Mouse (Mus musculus) E14TG2a.4 (cell line): ENCODE results near the gene Fst.

ENCODE experiments used
- CTCF ChIP-seq: conservative IDR thresholded peaks from 2 replicates; pipeline ENCODE4 v1.5.1; 2014; ENCODE audit warnings: low read length
- NANOG ChIP-seq: IDR thresholded peaks from 2 replicates; pipeline ENCODE4 v1.6.1; 2014; ENCODE audit warnings: borderline replicate concordance, low read length, mixed read lengths
- POU5F1 ChIP-seq: IDR thresholded peaks from 2 replicates; pipeline ENCODE4 v1.6.1; 2014; ENCODE audit warnings: low read length, borderline replicate concordance

DNA sequence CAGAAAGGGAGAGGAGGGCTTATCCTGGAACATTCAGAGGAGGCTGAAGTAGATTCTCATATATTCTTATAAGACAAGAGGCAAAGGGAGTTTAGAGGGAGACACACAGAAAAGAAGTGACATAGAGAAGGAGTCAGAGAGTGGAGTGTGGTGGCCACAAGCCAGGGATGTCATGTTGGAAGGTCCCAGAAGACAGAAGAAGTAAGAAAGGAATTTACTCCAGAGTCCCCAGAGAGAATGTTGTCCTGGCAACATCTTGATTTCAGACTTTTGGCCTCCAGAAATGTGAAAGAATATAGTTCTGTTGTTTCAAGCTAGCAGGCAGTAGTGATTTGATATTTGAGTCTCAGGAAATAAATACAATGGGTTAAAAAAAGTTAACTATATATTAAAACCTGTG, 46.4 kb downstream of the Fst start:
- TF ChIP-seq CTCF (no peak), NANOG (no peak), POU5F1 (no peak)
